Mouse (Mus musculus): Measurements from ENCODE around the gene Tex101. TPM values are rescaled to one million over a fixed set of nuclear protein-coding genes. Genes with fewer than 3 reads are reported as not detected.
A peak's percentile ranks its signal among the peaks of the same experiment; 100 is the strongest.
"Not testable (repeated sequence)": the region's sequence is repeated elsewhere in the genome, so short reads cannot be mapped to it uniquely, and the experiment has no call there.

Gene Tex101
- not detected for total RNA-seq (2021)
- long read RNA-seq: 0 reads

- DNase-seq (ENCODE audit: low spot score in 2 of 2): no peak
Measured at GRCm38 (mm10) chr7:24676575-24676974, at the start of gene Tex101. Gene Tex101, minus strand, starts transcription at chr7:24676675.

GRCm38 (mm10) chr7:24715039-24715438 lies 38.6 kb upstream of the Tex101 start:
- DNase-seq (ENCODE audit: low spot score in 2 of 2): no peak

DNA sequence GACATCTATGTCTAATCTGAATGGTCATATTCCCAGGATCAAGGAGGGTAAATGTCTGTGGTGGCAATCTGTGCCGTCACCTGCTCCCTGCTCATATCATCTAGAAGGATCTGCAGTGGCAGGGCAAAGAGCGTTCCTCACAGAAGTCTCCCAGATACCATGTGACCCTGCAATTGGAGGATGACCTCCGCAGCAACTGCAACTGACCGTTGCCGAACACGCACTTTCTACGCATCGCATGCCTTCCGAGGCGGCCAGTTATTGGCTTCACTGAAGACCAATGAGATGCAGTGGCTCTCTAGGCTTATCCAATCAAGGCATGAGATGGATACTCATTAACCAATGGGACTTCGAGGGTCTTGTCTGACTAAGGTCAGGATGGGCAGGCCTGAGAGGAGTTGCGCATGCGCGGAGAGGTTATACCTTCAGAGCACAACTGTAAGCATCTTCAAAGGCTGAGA lies 32.4 kb upstream of the Tex101 start, which contains the start of gene BC049730:
Gene BC049730 (plus strand): TSS at position 411 of the 461 bp plus-strand sequence.
- no peak for DNase-seq (ENCODE audit: low spot score in 2 of 2)

DNA sequence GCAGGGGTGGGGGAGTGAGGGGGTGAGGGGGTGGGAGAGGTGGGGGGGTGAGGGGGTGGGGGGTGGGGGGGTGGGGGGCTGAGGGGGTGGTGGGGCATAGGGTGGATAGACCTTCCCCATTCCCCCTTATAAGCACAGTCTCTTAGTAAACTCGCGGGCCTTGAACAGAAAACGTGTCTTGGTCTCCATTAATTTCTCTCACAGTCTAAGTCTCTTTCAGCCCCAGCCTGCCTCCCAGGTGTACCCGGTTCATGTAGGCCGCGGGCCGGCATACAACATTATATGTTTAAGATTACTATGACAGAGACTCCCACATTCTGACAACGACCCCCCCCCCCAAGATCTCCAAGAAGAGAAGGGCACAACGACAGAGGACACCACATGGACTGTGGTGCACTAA lies 26.4 kb upstream of the Tex101 start:
- DNase-seq (ENCODE audit: low spot score in 2 of 2): not testable (repeated sequence)

- DNase-seq (ENCODE audit: low spot score in 2 of 2): not testable (repeated sequence)
Measured at GRCm38 (mm10) chr7:24697891-24698290, 21.4 kb upstream of the Tex101 start.

DNA sequence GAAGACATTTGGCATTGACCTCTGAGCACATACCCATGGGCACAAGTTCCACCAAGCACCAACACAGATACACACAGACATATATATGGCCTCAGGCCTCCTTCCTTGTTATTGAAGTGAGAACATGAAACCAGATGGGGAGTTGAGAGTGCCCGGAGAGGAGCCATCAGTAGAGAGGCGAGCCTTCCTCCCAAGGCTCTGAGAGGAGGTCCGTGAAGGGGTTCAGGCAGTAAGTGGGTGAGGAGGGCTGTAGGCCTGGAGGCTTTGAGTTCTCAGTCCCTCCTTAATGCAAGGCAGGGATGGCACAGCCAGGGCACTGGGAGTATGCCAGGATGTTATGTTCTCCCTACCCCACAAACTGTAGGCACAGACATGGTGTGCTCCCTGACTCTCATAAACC lies 16.2 kb upstream of the Tex101 start:
- DNase-seq (ENCODE audit: low spot score in 2 of 2): not testable (repeated sequence)

- DNase-seq (ENCODE audit: low spot score in 2 of 2): not testable (repeated sequence)
Measured at GRCm38 (mm10) chr7:24687519-24687918, 11.0 kb upstream of the Tex101 start.

DNA sequence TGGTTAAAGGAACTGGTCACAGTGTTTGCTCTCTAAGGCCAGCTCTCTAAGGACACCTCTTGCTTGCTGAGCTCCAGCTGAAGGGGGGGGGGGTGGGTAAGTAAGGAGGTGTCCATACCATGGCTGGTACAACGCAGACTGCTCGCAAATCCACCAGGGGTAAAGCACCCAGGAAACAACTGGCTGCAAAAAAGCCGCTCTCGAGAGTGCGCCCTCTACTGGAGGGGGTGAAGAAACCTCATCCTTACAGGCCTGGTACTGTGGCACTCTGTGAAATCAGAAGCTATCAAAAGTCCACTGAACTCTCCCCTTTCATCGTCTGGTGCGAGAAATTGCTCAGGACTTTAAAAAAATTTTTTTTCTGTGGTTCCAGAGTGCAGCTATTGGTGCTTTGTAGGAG lies 7.6 kb upstream of the Tex101 start:
- not testable (repeated sequence) for DNase-seq (ENCODE audit: low spot score in 2 of 2)

- DNase-seq (ENCODE audit: low spot score in 2 of 2): no peak
Measured at GRCm38 (mm10) chr7:24671944-24672439, 4.5 kb downstream of the Tex101 start.

DNA sequence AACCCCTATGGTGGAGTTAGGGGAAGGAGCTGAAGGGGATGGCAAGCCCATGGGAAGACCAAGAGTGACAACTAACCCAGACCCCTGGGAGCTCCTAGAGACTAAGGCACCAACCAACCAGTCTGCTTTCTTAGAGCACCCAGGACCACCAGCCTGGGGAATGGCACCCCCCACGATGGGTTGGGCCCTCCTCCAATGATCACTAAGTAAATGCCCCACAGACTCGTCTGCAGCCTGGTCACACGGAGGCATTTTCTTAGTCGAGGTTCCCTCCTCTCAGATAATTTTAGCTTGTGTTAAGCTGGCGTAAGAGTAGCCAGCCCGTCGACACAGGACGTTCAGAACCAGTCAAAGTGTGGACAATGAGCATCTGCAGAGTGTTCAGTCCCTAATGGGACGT lies 11.5 kb downstream of the Tex101 start:
- no peak for DNase-seq (ENCODE audit: low spot score in 2 of 2)

DNA sequence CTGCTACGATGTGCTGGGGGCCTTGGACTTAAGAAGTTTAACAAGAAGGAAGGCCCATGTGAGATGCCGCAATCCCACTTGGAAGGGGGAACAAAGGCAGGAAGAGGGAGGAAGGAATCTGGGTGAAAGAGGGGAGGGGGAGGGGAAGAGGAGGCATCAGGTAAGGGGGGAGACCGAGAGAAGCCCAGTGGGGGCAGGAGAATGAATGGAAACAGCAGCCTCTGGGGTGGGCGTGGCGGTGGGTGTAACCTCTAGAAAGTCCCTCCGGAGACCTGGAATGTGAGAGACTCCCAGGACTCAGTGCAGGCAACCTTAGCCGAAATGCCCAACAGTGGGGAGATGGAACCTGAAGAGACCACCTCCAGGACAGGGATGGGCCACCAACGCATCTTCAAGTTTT lies 12.2 kb downstream of the Tex101 start:
- no peak for DNase-seq (ENCODE audit: low spot score in 2 of 2)

DNA sequence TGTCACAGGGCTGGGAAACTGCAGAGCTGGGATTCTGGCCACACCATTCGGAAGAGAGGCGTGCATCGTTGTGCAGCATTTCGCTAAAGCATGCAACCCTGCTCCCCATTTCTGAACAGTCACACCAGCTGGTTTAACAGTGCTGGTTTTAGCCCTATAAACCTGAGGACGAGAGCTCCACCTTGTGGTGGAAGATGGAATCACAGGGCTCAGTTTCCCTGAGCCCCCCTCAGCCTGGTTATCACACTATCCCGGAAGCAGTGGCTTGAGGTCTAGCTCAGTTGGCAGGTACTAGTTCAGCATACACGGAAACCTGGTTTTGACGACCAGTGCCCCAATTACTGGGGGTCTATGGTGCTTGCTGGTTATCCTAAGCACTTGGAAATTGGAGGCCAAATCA lies 13.9 kb downstream of the Tex101 start:
- peak; percentile 10 to 77 for DNase-seq (ENCODE audit: low spot score in 2 of 2)

DNA sequence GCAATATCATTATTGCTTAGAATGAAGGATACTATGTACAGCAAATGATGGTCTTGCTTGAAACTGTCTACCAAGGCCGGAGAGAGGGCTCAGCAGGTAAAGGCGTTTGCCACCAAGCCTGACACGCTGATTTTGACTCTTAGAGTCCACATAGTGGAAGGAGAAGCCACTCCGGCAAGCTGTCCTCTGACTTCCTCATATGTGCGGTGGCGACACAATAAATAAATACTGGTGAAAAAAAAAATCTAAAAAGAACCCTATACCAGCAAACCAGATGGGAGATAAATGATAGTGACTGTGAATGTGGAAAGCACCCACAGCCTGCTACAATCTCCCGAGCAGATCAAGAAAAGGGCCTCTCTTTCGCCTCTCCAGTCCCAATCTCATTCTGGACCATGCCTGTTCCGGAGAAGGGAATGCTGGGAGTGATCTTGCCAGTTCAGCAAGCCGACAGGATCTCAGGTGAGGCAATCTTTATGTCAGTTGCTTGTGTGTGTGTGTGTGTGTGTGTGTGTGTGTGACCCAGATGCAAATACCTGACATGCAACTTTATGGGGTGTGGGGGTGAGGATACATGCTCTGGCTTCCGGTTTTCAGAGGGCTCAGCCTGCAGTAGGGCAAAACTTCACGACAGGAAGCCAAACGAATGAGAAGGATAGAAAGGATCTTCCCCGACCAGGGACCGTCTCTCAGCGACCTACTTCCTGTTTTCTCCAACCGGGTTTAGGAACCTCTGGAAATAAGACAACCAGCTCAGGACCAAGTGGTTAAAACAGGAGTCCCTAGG lies 15.2 kb downstream of the Tex101 start:
- DNase-seq (ENCODE audit: low spot score in 2 of 2): no peak

DNA sequence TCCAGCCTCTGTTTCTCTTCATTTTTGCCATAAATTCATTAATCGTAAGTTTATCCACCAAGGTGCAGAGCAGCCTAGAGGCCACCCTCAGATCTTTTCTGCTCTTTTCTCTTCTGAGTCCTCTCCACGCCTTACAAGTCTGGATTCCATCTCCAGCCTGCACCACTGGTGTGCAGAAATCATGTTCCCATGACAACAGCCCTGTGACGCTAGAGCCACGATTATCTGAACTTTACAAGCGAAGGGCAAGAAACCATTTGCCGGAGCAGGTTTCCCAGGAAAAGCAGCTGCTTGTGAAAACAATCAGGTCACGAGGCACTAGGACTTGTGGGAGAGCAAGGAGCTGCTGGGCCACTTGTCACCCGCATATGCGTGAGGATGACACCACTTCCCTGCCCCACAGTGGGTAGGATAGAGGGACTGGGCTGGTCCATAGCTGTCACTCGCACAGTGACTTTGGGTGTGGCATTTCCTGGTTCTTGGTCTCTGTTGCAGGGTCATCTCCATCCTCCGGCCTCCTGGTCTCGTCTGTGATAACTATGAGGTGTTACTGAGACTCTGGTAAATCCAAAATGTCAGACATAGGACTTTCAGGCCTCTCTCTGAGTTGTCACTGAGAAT lies 16.6 kb downstream of the Tex101 start:
- no peak for DNase-seq (ENCODE audit: low spot score in 2 of 2)

DNA sequence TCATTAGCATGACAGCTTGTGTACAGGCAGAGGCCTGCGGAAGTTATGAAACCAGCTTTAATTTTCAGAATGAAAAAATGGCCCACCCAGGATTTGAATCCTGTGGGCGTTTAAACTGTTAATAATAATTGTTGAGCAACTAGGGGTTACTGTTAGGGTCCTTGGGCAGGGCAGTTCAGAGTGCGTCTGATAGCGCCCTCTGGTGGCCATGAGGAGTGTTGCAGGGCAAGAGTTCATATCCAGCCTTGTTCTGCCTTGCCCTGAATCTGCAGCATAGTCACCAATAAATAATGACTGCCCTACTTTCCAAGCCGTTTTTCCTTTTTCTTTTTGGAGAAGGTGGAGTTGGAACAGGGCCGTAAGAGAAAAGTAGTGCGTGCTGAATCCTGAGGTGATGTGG lies 22.8 kb downstream of the Tex101 start:
- DNase-seq (ENCODE audit: low spot score in 2 of 2): peak in 1 of 2 experiments; percentile 69

DNA sequence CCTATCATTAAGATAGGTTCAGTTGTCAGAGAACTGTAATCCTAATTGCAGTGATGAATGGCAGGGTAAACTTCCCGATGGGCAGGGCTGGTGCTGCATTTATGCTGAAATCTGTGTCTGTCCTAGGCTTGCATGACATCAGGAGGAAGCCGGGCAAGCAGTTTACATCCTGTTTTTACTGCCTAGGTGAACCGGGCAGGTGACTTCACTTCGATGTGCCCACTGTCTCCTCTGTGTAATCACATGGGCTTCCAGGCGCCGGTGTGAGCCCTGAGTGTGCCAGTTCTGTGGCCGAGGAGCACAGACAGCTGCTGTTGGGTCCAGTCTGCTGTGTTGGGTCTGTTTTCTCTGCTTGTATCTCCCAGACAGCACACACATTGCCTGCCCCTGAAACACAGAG lies 30.0 kb downstream of the Tex101 start:
- DNase-seq (ENCODE audit: low spot score in 2 of 2): no peak

- no peak for DNase-seq (ENCODE audit: low spot score in 2 of 2)
Measured at GRCm38 (mm10) chr7:24644996-24645395, 31.5 kb downstream of the Tex101 start.

DNA sequence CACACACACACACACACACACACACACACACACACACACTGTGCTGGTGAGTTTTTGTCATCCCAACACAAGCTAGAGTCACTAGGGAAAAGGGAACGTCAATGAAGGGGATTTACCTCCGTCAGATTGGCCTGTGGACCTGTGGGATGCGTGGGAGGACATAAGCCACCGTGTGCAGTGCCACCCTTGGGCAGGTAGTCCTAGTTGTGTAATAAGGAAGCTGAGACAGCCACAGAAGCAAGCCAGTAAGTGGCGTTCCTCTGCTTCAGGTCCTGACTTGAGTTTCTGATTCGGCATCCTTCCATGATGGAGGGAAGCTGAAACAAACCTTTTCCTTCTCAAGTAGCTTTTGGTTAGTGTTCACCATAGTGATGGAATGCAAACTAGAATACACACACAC lies 32.0 kb downstream of the Tex101 start:
- no peak for DNase-seq (ENCODE audit: low spot score in 2 of 2)

GRCm38 (mm10) chr7:24642491-24642890 lies 34.0 kb downstream of the Tex101 start:
- peak in 1 of 2 experiments; percentile 66 for DNase-seq (ENCODE audit: low spot score in 2 of 2)

DNA sequence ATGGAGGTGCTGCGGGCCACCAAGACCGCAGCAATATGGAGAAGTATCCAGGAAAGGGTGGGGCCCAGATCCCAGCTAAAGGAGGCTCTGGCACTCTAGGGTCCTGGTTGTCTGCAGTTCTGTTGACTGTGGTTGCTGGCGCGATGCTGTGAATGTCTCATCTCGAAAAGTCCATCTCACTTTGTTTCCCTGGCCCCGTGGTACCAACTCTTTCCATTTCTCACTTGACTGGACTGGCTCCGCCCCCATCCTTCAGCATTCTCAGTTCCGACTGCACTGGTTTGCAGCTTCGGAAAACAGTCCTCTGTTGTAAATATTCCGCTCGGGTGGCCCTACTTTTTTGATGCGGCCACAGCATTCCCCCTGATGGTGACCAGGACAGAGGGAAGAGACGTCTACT lies 36.0 kb downstream of the Tex101 start:
- no peak for DNase-seq (ENCODE audit: low spot score in 2 of 2)

- DNase-seq (ENCODE audit: low spot score in 2 of 2): no peak
Measured at GRCm38 (mm10) chr7:24638026-24638856, 38.2 kb downstream of the Tex101 start.
